Mouse (Mus musculus) stomach, embryonic 16.5 days (tissue): Measurements from ENCODE around the gene Mapk13. TPM values are rescaled to one million over a fixed set of nuclear protein-coding genes. Genes with fewer than 3 reads are reported as not detected.
A peak's percentile ranks its signal among the peaks of the same experiment; 100 is the strongest.

Experiments
- ATAC-seq: fragments of 200-750 bp; cut with Nextera tagmentation; 2 replicates; pipeline ENCODE4 v1.8.0; 2017; ENCODE audit warnings: moderate number of reproducible peaks, moderate TSS enrichment; ENCODE audit not compliant: insufficient read depth, low FRiP score
- H3K27ac ChIP-seq: fragments of 300-500 bp; sonication (generic); 2 replicates; pipeline ENCODE4 v1.5.1; 2014; ENCODE audit warnings: low read length
- H3K27me3 ChIP-seq: fragments of 300-500 bp; sonication (generic); 2 replicates; pipeline ENCODE4 v1.6.1; 2014; ENCODE audit warnings: low read length, control low read depth, mixed read lengths; ENCODE audit not compliant: control insufficient read depth, insufficient read depth
- H3K36me3 ChIP-seq: fragments of 300-500 bp; sonication (generic); 2 replicates; pipeline ENCODE4 v1.6.1; 2014; ENCODE audit warnings: low read length; ENCODE audit not compliant: control insufficient read depth, insufficient read depth
- H3K4me1 ChIP-seq: fragments of 300-500 bp; sonication (generic); 2 replicates; pipeline ENCODE4 v1.6.1; 2014; ENCODE audit warnings: low read length, control low read depth, mixed read lengths; ENCODE audit not compliant: control insufficient read depth, insufficient read depth
- H3K4me2 ChIP-seq: fragments of 300-500 bp; sonication (generic); 2 replicates; pipeline ENCODE4 v1.6.1; 2014; ENCODE audit warnings: low read depth, low read length, mixed read lengths
- H3K4me3 ChIP-seq: fragments of 300-500 bp; sonication (generic); replicated peaks from 2 replicates; pipeline ENCODE4 v1.5.1; 2014; ENCODE audit warnings: mild to moderate bottlenecking, low read length
- H3K9ac ChIP-seq: fragments of 300-500 bp; sonication (generic); 2 replicates; pipeline ENCODE4 v1.6.1; 2014; ENCODE audit warnings: low read length
- H3K9me3 ChIP-seq: fragments of 300-500 bp; sonication (generic); replicated peaks from 2 replicates; pipeline ENCODE4 v1.6.1; 2016; ENCODE audit warnings: low read length, control low read depth; ENCODE audit not compliant: control insufficient read depth
- WGBS: fragments of 180-500 bp; shearing (Covaris S2); extraction: QIAGEN DNeasy Blood & Tissue Kit; methylation state at CpG from one replicate; pipeline ENCODE4 v1.1.7; 2014; 5-methylcytosine and 5-hydroxymethylcytosine counted together
- polyA plus RNA-seq: library from polyadenylated mRNA; unstranded; fragments of >200 nt; fragmentation: Nextera tagmentation; extraction: Ambion mirVana; gene quantifications from 2 replicates; pipeline ENCODE4 v1.2.1, GENCODE M21; 2015

Gene Mapk13
- polyA plus RNA-seq, 1 experiment from 2014 or later, result 116 TPM

GRCm38 (mm10) chr17:28827665-28828231 is 58.7 kb downstream of the Mapk13 start:
- ATAC-seq, result no peak
- WGBS, result 86% methylated on average over 8 of the region's 8 CpGs
- H3K36me3 ChIP-seq, result peaks cover 29% of the 10 kb centered on the region
- H3K9me3 ChIP-seq, result no peaks in the 10 kb centered on the region
- no peak overlapping the region for H3K27ac ChIP-seq
- no peak overlapping the region for H3K4me3 ChIP-seq
- H3K27me3 ChIP-seq, result no peaks in the 10 kb centered on the region
- no peak overlapping the region for H3K9ac ChIP-seq
- H3K4me2 ChIP-seq, result no peak overlapping the region
- no peaks in the 10 kb centered on the region for H3K4me1 ChIP-seq

DNA sequence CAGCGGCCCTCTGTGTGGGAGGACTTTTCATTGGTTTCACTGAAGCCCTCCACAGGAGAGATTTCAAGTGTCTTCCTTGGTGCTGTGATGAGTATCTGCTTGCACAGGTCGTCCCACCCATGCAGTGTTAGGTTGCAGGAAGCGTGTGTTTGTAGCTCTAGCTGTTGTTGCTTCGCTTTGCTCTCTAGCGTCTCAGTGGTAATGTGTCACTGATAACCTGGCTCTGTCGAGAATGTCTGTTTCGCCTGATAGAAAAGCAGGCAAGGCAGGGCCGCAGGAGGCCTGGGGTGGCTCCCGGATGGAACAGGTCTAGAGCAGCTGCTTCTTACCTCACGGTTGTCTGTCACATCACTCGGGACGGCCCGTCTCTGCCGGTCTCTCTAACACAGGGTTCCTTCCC is 60.0 kb downstream of the Mapk13 start:
- no peaks in the 10 kb centered on the region for H3K27me3 ChIP-seq
- peaks cover 24% of the 10 kb centered on the region for H3K36me3 ChIP-seq
- 77% methylated on average over 14 of the region's 14 CpGs for WGBS
- ATAC-seq, result peak; percentile 67
- no peaks in the 10 kb centered on the region for H3K4me1 ChIP-seq
- H3K9ac ChIP-seq, result no peak overlapping the region
- H3K4me2 ChIP-seq, result no peak overlapping the region
- no peak overlapping the region for H3K4me3 ChIP-seq
- H3K9me3 ChIP-seq, result no peaks in the 10 kb centered on the region
- H3K27ac ChIP-seq, result no peak overlapping the region

Other genes with a start within 250 kb of the Mapk13 start
- gene Armc12, start 238.5 kb upstream of the Mapk13 start, polyA plus RNA-seq, result not detected in 2 replicates
- not detected in 2 replicates for gene Clpsl2, start 219.9 kb upstream of the Mapk13 start, polyA plus RNA-seq
- gene Clps, start 208.5 kb upstream of the Mapk13 start, polyA plus RNA-seq, result 3,124 and 3,837 TPM in 2 replicates
- 0.82 and 0.87 TPM in 2 replicates for gene Lhfpl5, start 193.7 kb upstream of the Mapk13 start, polyA plus RNA-seq
- gene Srpk1, start 146.6 kb upstream of the Mapk13 start, polyA plus RNA-seq, result 67.6 and 73.0 TPM in 2 replicates
- 0.46 and 0.80 TPM in 2 replicates for gene Slc26a8, start 79.1 kb upstream of the Mapk13 start, polyA plus RNA-seq
- 34.0 and 34.2 TPM in 2 replicates for gene Mapk14, start 78.0 kb upstream of the Mapk13 start, polyA plus RNA-seq
- 2.3 and 2.8 TPM in 2 replicates for gene AC170998.1, start 43.2 kb upstream of the Mapk13 start, polyA plus RNA-seq
- gene Brpf3, start 31.8 kb downstream of the Mapk13 start, polyA plus RNA-seq, result 8.2 and 10.5 TPM in 2 replicates
- gene Pnpla1, start 89.1 kb downstream of the Mapk13 start, polyA plus RNA-seq, result 1.2 and 3.0 TPM in 2 replicates
- gene 4930539E08Rik, start 146.0 kb downstream of the Mapk13 start, polyA plus RNA-seq, result 0.25 and 0.31 TPM in 2 replicates
- 0.21 TPM in 1 of 2 replicates, not detected in the other for gene Pxt1, start 174.5 kb downstream of the Mapk13 start, polyA plus RNA-seq
- 77.2 and 78.3 TPM in 2 replicates for gene Kctd20, start 182.7 kb downstream of the Mapk13 start, polyA plus RNA-seq
- gene Stk38, start 238.7 kb downstream of the Mapk13 start, polyA plus RNA-seq, result 118 and 120 TPM in 2 replicates